Mouse (Mus musculus): ENCODE data around the gene Nhlrc2. TPM values are rescaled to one million over a fixed set of nuclear protein-coding genes. Genes with fewer than 3 reads are reported as not detected.
A peak's percentile ranks its signal among the peaks of the same experiment; 100 is the strongest.

The Nhlrc2 gene
- polyA plus RNA-seq, 1 experiment from 2014 or later, result 11.1 TPM

- no peak overlapping the region for H3K4me2 ChIP-seq
- H3K9me3 ChIP-seq (replicated peaks), result no peaks in the 10 kb centered on the region
- no peak overlapping the region for H3K4me3 ChIP-seq
- no peak overlapping the region for H3K27ac ChIP-seq
- 0 out of 2 replicates have a peak, but pooled peaks have one; percentile 52 for ATAC-seq
- no peak overlapping the region for H3K9ac ChIP-seq
- no peaks in the 10 kb centered on the region for H3K27me3 ChIP-seq (replicated peaks)
- peaks cover 52% of the 10 kb centered on the region for H3K4me1 ChIP-seq
- peaks cover 26% of the 10 kb centered on the region for H3K36me3 ChIP-seq
- WGBS (ENCODE audit: insufficient replicate concordance), result 36% methylated on average over 6 of the region's 6 CpGs
Measured at GRCm38 (mm10) chr19:56566940-56567339, 18.9 kb downstream of the Nhlrc2 start.

- peaks cover 26% of the 10 kb centered on the region for H3K4me1 ChIP-seq
- no peak for ATAC-seq
- 74% methylated on average over 8 of the region's 8 CpGs for WGBS (ENCODE audit: insufficient replicate concordance)
- no peak overlapping the region for H3K4me3 ChIP-seq
- no peak overlapping the region for H3K4me2 ChIP-seq
- H3K9ac ChIP-seq, result no peak overlapping the region
- H3K27ac ChIP-seq, result no peak overlapping the region
- no peaks in the 10 kb centered on the region for H3K27me3 ChIP-seq (replicated peaks)
- no peaks in the 10 kb centered on the region for H3K9me3 ChIP-seq (replicated peaks)
- peaks cover 52% of the 10 kb centered on the region for H3K36me3 ChIP-seq
Measured at GRCm38 (mm10) chr19:56570781-56571180, 22.7 kb downstream of the Nhlrc2 start.

- no peak overlapping the region for H3K27ac ChIP-seq
- WGBS (ENCODE audit: insufficient replicate concordance), result 46% methylated on average over 2 of the region's 2 CpGs
- H3K27me3 ChIP-seq (replicated peaks), result no peaks in the 10 kb centered on the region
- no peak overlapping the region for H3K4me3 ChIP-seq
- no peaks in the 10 kb centered on the region for H3K9me3 ChIP-seq (replicated peaks)
- H3K4me2 ChIP-seq, result no peak overlapping the region
- H3K9ac ChIP-seq, result no peak overlapping the region
- no peak for ATAC-seq
- H3K4me1 ChIP-seq, result peaks cover 21% of the 10 kb centered on the region
- H3K36me3 ChIP-seq, result peaks cover 57% of the 10 kb centered on the region
Measured at GRCm38 (mm10) chr19:56571234-56571633, 23.2 kb downstream of the Nhlrc2 start.

DNA sequence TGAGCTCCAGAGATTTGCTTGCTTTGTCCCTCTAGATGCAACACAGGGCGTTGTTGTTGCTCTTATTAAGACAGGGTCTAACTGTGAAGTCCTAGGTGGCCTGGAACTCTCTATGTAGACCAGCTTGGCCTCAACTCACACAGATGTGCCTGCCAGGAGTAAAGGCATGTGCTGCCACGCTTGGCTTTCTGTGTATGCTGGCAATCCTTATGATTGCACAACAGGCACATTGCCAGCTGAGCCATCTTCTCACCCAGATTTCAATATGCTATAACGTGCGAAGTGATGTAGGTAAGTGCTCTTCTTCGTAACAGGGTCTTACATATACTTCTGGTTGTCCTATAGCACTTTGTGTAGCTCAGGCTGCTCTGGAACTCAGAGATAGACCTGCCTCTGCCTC lies 23.9 kb downstream of the Nhlrc2 start:
- 92% methylated on average over 5 of the region's 5 CpGs for WGBS (ENCODE audit: insufficient replicate concordance)

GRCm38 (mm10) chr19:56573184-56573583 lies 25.1 kb downstream of the Nhlrc2 start:
- 87% methylated on average over 6 of the region's 6 CpGs for WGBS (ENCODE audit: insufficient replicate concordance)
- peaks cover 62% of the 10 kb centered on the region for H3K36me3 ChIP-seq
- H3K4me1 ChIP-seq, result peaks cover 17% of the 10 kb centered on the region
- H3K27me3 ChIP-seq (replicated peaks), result no peaks in the 10 kb centered on the region
- H3K27ac ChIP-seq, result no peak overlapping the region
- no peak overlapping the region for H3K9ac ChIP-seq
- no peak for ATAC-seq
- no peaks in the 10 kb centered on the region for H3K9me3 ChIP-seq (replicated peaks)
- no peak overlapping the region for H3K4me2 ChIP-seq
- H3K4me3 ChIP-seq, result no peak overlapping the region

More for the DNA sequence above, 23.9 kb downstream of the Nhlrc2 start:
- no peak for ATAC-seq
- Histone ChIP-seq H3K9ac (no peak overlapping the region), H3K9me3 (replicated peaks) (no peaks in the 10 kb centered on the region), H3K36me3 (peaks cover 56% of the 10 kb centered on the region), H3K27me3 (replicated peaks) (no peaks in the 10 kb centered on the region), H3K4me1 (peaks cover 15% of the 10 kb centered on the region), H3K4me3 (no peak overlapping the region), H3K4me2 (no peak overlapping the region), H3K27ac (no peak overlapping the region)

- Histone ChIP-seq H3K9me3 (replicated peaks) (no peaks in the 10 kb centered on the region), H3K27me3 (replicated peaks) (no peaks in the 10 kb centered on the region), H3K4me3 (no peak overlapping the region), H3K9ac (no peak overlapping the region), H3K27ac (0 out of 2 replicates have a peak overlapping the region, but pooled peaks have one; percentile 0), H3K36me3 (peaks cover 67% of the 10 kb centered on the region), H3K4me1 (peaks cover 7% of the 10 kb centered on the region; the same call in 1 of the 2 replicates), H3K4me2 (no peak overlapping the region)
- peak; percentile 68 for ATAC-seq
- WGBS (ENCODE audit: insufficient replicate concordance), result 40% methylated on average over 1 of the region's 1 CpGs
Measured at GRCm38 (mm10) chr19:56577801-56578200, 29.7 kb downstream of the Nhlrc2 start.

DNA sequence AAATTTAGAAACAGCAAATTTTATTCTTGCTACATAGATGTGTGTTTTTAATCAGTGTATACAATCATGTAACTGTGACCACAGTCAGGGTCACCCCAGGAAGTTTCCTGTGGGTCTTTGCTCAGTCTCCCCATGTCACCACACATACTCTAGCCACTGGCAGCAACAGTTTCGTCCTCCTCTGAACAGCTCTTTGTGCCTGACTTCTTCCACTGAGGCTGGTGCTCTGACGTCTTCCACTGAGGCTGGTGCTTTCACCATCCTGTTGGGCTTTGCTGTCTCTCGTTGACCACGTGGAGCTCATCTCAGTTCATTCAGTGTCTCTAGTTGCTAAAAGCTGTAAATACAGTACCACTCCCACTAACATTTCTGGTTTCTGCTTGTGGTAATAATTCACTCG lies 33.9 kb downstream of the Nhlrc2 start:
- Histone ChIP-seq H3K4me1 (peaks cover 7% of the 10 kb centered on the region; the same call in 1 of the 2 replicates), H3K9ac (no peak overlapping the region), H3K4me2 (no peak overlapping the region), H3K36me3 (peaks cover 67% of the 10 kb centered on the region), H3K4me3 (no peak overlapping the region), H3K27me3 (replicated peaks) (no peaks in the 10 kb centered on the region), H3K9me3 (replicated peaks) (no peaks in the 10 kb centered on the region), H3K27ac (no peak overlapping the region)
- no peak for ATAC-seq
- 79% methylated on average over 5 of the region's 5 CpGs for WGBS (ENCODE audit: insufficient replicate concordance)

GRCm38 (mm10) chr19:56583785-56584184 lies 35.7 kb downstream of the Nhlrc2 start:
- H3K4me1 ChIP-seq, result 0 out of 2 replicates have a peak, but pooled peaks cover 2% of the 10 kb centered on the region
- no peaks in the 10 kb centered on the region for H3K9me3 ChIP-seq (replicated peaks)
- H3K36me3 ChIP-seq, result peaks cover 71% of the 10 kb centered on the region
- WGBS (ENCODE audit: insufficient replicate concordance), result 74% methylated on average over 5 of the region's 5 CpGs
- H3K4me2 ChIP-seq, result no peak overlapping the region
- no peak overlapping the region for H3K9ac ChIP-seq
- no peak overlapping the region for H3K27ac ChIP-seq
- no peak for ATAC-seq
- H3K4me3 ChIP-seq, result no peak overlapping the region
- no peaks in the 10 kb centered on the region for H3K27me3 ChIP-seq (replicated peaks)

- Histone ChIP-seq H3K9me3 (replicated peaks) (no peaks in the 10 kb centered on the region), H3K36me3 (peaks cover 74% of the 10 kb centered on the region), H3K4me3 (no peak overlapping the region), H3K27ac (no peak overlapping the region), H3K9ac (no peak overlapping the region), H3K27me3 (replicated peaks) (no peaks in the 10 kb centered on the region), H3K4me2 (no peak overlapping the region), H3K4me1 (0 out of 2 replicates have a peak, but pooled peaks cover 2% of the 10 kb centered on the region)
- WGBS (ENCODE audit: insufficient replicate concordance), result 86% methylated on average over 3 of the region's 3 CpGs
- ATAC-seq, result no peak
Measured at GRCm38 (mm10) chr19:56584288-56584687, 36.2 kb downstream of the Nhlrc2 start.

DNA sequence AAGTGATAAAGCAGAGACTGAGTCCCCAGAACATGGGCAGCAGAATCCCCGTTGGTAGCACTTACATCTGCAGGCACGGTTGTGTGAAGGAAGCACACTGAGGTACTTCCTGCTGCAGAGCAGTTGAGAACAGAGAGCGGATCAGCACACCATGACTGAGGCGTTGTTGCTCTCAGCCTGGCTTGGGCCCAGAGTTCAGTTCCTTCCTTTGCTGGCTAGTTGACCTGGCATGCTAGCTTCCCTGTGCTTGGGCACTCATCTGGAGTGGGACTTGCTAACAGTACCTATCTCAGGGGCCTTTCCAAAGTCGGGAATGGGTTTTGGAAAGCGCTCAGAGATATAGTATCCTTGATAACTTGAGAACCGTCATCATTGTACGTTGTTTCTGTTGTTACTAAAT lies 38.3 kb downstream of the Nhlrc2 start:
- H3K27ac ChIP-seq, result no peak overlapping the region

GRCm38 (mm10) chr19:56588205-56588626 lies 40.2 kb downstream of the Nhlrc2 start:
- H3K9ac ChIP-seq, result no peak overlapping the region
- ATAC-seq, result no peak
- no peak overlapping the region for H3K27ac ChIP-seq

More for the DNA sequence above, 38.3 kb downstream of the Nhlrc2 start:
- H3K9ac ChIP-seq, result no peak overlapping the region
- no peaks in the 10 kb centered on the region for H3K27me3 ChIP-seq (replicated peaks)
- 86% methylated on average over 8 of the region's 8 CpGs for WGBS (ENCODE audit: insufficient replicate concordance)
- no peak overlapping the region for H3K4me3 ChIP-seq
- H3K4me1 ChIP-seq, result 0 out of 2 replicates have a peak, but pooled peaks cover 2% of the 10 kb centered on the region
- no peaks in the 10 kb centered on the region for H3K9me3 ChIP-seq (replicated peaks)
- no peak overlapping the region for H3K4me2 ChIP-seq
- peaks cover 84% of the 10 kb centered on the region for H3K36me3 ChIP-seq
- ATAC-seq, result no peak

GRCm38 (mm10) chr19:56589008-56589407 lies 40.9 kb downstream of the Nhlrc2 start:
- H3K4me1 ChIP-seq, result 0 out of 2 replicates have a peak, but pooled peaks cover 2% of the 10 kb centered on the region
- H3K36me3 ChIP-seq, result peaks cover 84% of the 10 kb centered on the region

More at GRCm38 (mm10) chr19:56588205-56588626, 40.2 kb downstream of the Nhlrc2 start:
- Histone ChIP-seq H3K36me3 (peaks cover 84% of the 10 kb centered on the region), H3K4me2 (no peak overlapping the region), H3K4me3 (no peak overlapping the region), H3K9me3 (replicated peaks) (no peaks in the 10 kb centered on the region), H3K4me1 (0 out of 2 replicates have a peak, but pooled peaks cover 2% of the 10 kb centered on the region), H3K27me3 (replicated peaks) (no peaks in the 10 kb centered on the region)
- 76% methylated on average over 6 of the region's 6 CpGs for WGBS (ENCODE audit: insufficient replicate concordance)

DNA sequence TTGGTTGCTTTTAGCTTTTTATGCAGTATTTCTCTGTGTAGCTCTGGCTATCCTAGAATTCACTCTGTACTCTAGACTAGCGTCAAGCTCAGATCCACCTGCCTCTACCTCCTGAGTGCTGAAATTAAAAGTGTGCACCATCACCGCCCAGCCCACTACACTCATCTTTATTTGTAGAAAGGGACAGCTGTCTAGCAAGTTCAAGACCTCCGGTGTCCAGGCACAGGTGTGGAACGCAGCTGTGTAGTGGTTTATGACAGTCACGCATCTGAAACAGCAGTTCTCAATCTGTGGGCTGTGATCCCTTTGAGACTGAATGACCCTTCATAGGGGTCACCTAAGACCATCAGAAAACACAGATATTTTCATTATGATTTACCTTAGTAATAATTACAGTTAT lies 41.4 kb downstream of the Nhlrc2 start:
- Histone ChIP-seq H3K4me2 (no peak overlapping the region), H3K4me1 (0 out of 2 replicates have a peak, but pooled peaks cover 2% of the 10 kb centered on the region), H3K27me3 (replicated peaks) (no peaks in the 10 kb centered on the region), H3K36me3 (peaks cover 87% of the 10 kb centered on the region), H3K27ac (no peak overlapping the region), H3K4me3 (no peak overlapping the region), H3K9me3 (replicated peaks) (no peaks in the 10 kb centered on the region), H3K9ac (no peak overlapping the region)
- 90% methylated on average over 5 of the region's 5 CpGs for WGBS (ENCODE audit: insufficient replicate concordance)
- no peak for ATAC-seq

More at GRCm38 (mm10) chr19:56589008-56589407, 40.9 kb downstream of the Nhlrc2 start:
- Histone ChIP-seq H3K4me3 (no peak overlapping the region), H3K27me3 (replicated peaks) (no peaks in the 10 kb centered on the region), H3K27ac (no peak overlapping the region), H3K9me3 (replicated peaks) (no peaks in the 10 kb centered on the region), H3K4me2 (no peak overlapping the region), H3K9ac (no peak overlapping the region)
- no peak for ATAC-seq
- WGBS (ENCODE audit: insufficient replicate concordance), result 73% methylated on average over 6 of the region's 6 CpGs
